Mouse (Mus musculus): ENCODE results near the gene Snrpg.
"Not testable (repeated sequence)": the region's sequence is repeated elsewhere in the genome, so short reads cannot be mapped to it uniquely, and the experiment has no call there.

Gene Snrpg

GRCm38 (mm10) chr6:86370764-86371339 lies at the start of gene Snrpg:
Snrpg (plus strand) TSS chr6:86371304.
- DNase-seq = no peak

- no peak for DNase-seq
Observed at GRCm38 (mm10) chr6:86322031-86322563, 49.0 kb upstream of the Snrpg start.

- DNase-seq = no peak
Observed at GRCm38 (mm10) chr6:86322991-86323390, 48.1 kb upstream of the Snrpg start.

GRCm38 (mm10) chr6:86324400-86324799 lies 46.7 kb upstream of the Snrpg start:
- no peak for DNase-seq

- DNase-seq = no peak
Observed at GRCm38 (mm10) chr6:86325646-86326045, 45.5 kb upstream of the Snrpg start.

GRCm38 (mm10) chr6:86326866-86327265 lies 44.2 kb upstream of the Snrpg start:
- DNase-seq = peak; percentile 28

GRCm38 (mm10) chr6:86328369-86328768 lies 42.7 kb upstream of the Snrpg start:
- no peak for DNase-seq

GRCm38 (mm10) chr6:86329943-86330342 lies 41.2 kb upstream of the Snrpg start:
- DNase-seq = no peak

GRCm38 (mm10) chr6:86335121-86335849 lies 35.8 kb upstream of the Snrpg start:
- DNase-seq = no peak

- no peak for DNase-seq
Observed at GRCm38 (mm10) chr6:86335860-86336259, 35.2 kb upstream of the Snrpg start.

- not testable (repeated sequence) for DNase-seq
Observed at GRCm38 (mm10) chr6:86336340-86336739, 34.8 kb upstream of the Snrpg start.

- no peak for DNase-seq
Observed at GRCm38 (mm10) chr6:86343656-86344055, 27.4 kb upstream of the Snrpg start.

GRCm38 (mm10) chr6:86346063-86346462 lies 25.0 kb upstream of the Snrpg start:
- no peak for DNase-seq

- no peak for DNase-seq
Observed at GRCm38 (mm10) chr6:86349257-86349656, 21.8 kb upstream of the Snrpg start.

- DNase-seq = no peak
Observed at GRCm38 (mm10) chr6:86354948-86355347, 16.2 kb upstream of the Snrpg start.

GRCm38 (mm10) chr6:86356956-86357355 lies 14.1 kb upstream of the Snrpg start:
- no peak for DNase-seq

GRCm38 (mm10) chr6:86360691-86361090 lies 10.4 kb upstream of the Snrpg start:
- DNase-seq = no peak

- DNase-seq = no peak
Observed at GRCm38 (mm10) chr6:86361373-86361772, 9.7 kb upstream of the Snrpg start.

- DNase-seq = peak; percentile 74
Observed at GRCm38 (mm10) chr6:86364442-86365141, 6.5 kb upstream of the Snrpg start.

GRCm38 (mm10) chr6:86365371-86366124 lies 5.6 kb upstream of the Snrpg start, which contains the start of gene Fam136a:
Fam136a (plus strand) TSS chr6:86365646.
- DNase-seq = peak; percentile 93

- DNase-seq = no peak
Observed at GRCm38 (mm10) chr6:86366125-86366852, 4.8 kb upstream of the Snrpg start.

- no peak for DNase-seq
Observed at GRCm38 (mm10) chr6:86366853-86367249, 4.3 kb upstream of the Snrpg start.

Measured in right cerebral cortex, postnatal 14 days (tissue).